Mouse (Mus musculus) brain, embryonic 14.5 days (tissue): ENCODE results near the gene Gm20425.

ENCODE experiments used
- CTCF ChIP-seq: fragments of 200-500 bp; IDR thresholded peaks from 2 replicates; pipeline ENCODE4 v1.5.1; 2012; ENCODE audit warnings: inconsistent platforms, mild to moderate bottlenecking, moderate library complexity, borderline replicate concordance; ENCODE audit not compliant: insufficient read depth, insufficient read length; ENCODE audit errors: extremely low read depth
- POLR2A ChIP-seq: fragments of 200-500 bp; IDR thresholded peaks from 2 replicates; pipeline ENCODE4 v1.6.1; 2012; ENCODE audit warnings: mild to moderate bottlenecking, inconsistent platforms, borderline replicate concordance; ENCODE audit not compliant: poor library complexity, insufficient read depth, insufficient read length, severe bottlenecking; ENCODE audit errors: extremely low read depth

- TF ChIP-seq POLR2A (peak; percentile 29; the same call in 1 of the 2 replicates), CTCF (no peak)
Observed at GRCm38 (mm10) chr9:103201561-103202260, 28.4 kb downstream of the Gm20425 start, which contains the start of gene Srprb.
